Mouse (Mus musculus): ENCODE data around the gene Fxyd3. TPM values are rescaled to one million over a fixed set of nuclear protein-coding genes. Genes with fewer than 3 reads are reported as not detected.

Fxyd3 gene
- polyA plus RNA-seq, 1 experiment from 2014 or later: 2.6 TPM

DNA sequence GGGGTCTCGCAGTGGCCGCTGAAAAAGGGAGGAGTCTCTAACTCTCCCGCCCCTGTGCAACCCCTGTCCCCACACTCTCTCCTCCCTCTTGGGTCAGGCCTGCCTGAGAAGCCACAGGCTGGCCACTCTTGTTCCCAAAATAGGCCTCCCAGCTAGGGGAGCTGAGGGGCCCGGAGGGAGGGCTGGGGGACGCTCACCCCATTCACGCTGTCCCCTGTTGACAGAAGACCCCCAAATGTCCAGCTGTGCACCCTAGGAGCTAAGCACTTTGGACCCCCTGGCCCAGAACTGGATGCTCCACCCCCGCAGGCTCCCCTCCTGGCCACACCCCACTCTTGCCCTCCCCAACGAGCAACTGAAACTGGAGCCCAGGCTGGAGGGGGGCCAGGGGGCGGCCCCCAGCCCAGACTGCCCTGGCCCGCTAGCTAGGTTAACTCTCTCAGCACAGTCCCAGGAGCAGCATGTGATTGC, 21.1 kb downstream of the Fxyd3 start:
- Histone ChIP-seq H3K4me3 (peak overlapping the region; percentile 57), H3K4me1 (replicated peaks) (peaks cover 60% of the 10 kb centered on the region), H3K9ac (peak overlapping the region; percentile 65), H3K27ac (peak overlapping the region; percentile 97), H3K9me3 (replicated peaks) (no peaks in the 10 kb centered on the region), H3K36me3 (no peaks in the 10 kb centered on the region), H3K4me2 (peak overlapping the region; percentile 66), H3K27me3 (peaks cover 30% of the 10 kb centered on the region)
- peak; percentile 89 for ATAC-seq (replicated peaks; ENCODE audit: insufficient number of reproducible peaks, insufficient read depth, low FRiP score, low read depth)
- 9% methylated on average over 10 of the region's 10 CpGs for WGBS

DNA sequence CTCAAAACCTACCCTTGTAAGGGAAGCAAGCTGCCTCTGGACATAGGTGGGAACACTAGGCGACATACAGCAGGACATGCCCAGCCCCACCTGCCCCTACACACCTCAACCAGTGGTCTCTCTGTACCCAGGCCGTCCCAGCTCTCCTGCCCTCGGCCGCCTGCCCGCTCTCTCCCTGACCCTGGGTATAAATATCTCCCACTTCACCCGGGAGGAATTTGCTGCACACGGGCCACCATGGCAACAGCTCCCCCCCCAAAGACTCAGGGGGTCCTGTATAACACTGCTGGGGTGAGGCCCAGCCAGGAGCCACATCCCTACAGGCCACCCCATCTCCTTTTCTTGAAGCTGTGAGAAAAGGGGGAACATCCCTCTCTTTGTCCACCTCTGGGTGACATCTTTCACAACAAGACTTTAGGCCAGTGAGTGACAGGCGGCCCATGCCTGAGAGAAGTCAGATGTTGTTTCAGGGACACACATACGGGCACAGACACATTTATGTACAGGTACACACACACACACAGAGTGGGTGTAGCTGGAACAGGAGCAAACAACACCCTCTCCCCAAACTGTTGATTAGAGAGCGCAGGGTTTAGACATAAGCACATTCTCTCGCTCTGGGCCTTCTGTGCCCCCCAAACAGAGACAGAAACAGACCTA, 21.7 kb downstream of the Fxyd3 start:
- Histone ChIP-seq H3K27me3 (peaks cover 36% of the 10 kb centered on the region), H3K4me3 (peak overlapping the region; percentile 57), H3K27ac (peak overlapping the region; percentile 97), H3K4me2 (peak overlapping the region; percentile 66), H3K4me1 (replicated peaks) (peaks cover 66% of the 10 kb centered on the region), H3K9me3 (replicated peaks) (no peaks in the 10 kb centered on the region), H3K9ac (peak overlapping the region; percentile 65), H3K36me3 (no peaks in the 10 kb centered on the region)
- ATAC-seq (replicated peaks; ENCODE audit: insufficient number of reproducible peaks, insufficient read depth, low FRiP score, low read depth): peak; percentile 31
- 23% methylated on average over 11 of the region's 11 CpGs for WGBS

DNA sequence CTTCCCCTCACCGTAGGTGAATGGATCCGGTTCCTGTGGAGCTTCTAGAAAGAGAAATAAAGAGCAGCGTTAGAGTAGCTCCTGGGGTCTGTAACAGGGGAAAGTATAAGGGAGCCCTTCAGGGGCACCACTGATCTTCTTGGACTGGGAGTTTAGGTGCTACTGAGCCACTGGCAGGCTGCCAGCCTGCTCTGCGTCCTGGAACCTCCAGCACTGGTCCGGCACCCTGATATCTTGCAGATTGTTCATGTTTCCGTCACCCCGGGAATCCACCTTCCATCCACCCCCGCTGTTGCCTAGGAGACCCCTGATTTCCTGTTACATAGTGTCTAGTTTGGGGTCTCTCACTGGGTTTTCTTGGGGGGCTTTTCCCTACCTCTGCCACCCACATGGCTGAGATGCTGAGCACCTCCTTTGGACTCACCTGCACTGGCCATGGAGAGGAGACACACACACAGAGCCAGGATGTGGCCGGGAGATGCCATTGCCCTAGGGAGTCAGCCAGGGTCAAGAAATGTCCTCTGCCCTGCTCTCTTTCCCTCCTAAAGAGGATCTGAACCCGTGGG, 22.5 kb downstream of the Fxyd3 start:
- H3K36me3 ChIP-seq: no peaks in the 10 kb centered on the region
- WGBS: 13% methylated on average over 10 of the region's 10 CpGs
- H3K4me1 ChIP-seq (replicated peaks): peaks cover 67% of the 10 kb centered on the region
- no peak for ATAC-seq (replicated peaks; ENCODE audit: insufficient number of reproducible peaks, insufficient read depth, low FRiP score, low read depth)
- H3K9ac ChIP-seq: peak overlapping the region; percentile 65
- peaks cover 41% of the 10 kb centered on the region for H3K27me3 ChIP-seq
- H3K4me2 ChIP-seq: peak overlapping the region; percentile 66
- H3K27ac ChIP-seq: peak overlapping the region; percentile 97
- H3K9me3 ChIP-seq (replicated peaks): no peaks in the 10 kb centered on the region
- H3K4me3 ChIP-seq: peak overlapping the region; percentile 57

DNA sequence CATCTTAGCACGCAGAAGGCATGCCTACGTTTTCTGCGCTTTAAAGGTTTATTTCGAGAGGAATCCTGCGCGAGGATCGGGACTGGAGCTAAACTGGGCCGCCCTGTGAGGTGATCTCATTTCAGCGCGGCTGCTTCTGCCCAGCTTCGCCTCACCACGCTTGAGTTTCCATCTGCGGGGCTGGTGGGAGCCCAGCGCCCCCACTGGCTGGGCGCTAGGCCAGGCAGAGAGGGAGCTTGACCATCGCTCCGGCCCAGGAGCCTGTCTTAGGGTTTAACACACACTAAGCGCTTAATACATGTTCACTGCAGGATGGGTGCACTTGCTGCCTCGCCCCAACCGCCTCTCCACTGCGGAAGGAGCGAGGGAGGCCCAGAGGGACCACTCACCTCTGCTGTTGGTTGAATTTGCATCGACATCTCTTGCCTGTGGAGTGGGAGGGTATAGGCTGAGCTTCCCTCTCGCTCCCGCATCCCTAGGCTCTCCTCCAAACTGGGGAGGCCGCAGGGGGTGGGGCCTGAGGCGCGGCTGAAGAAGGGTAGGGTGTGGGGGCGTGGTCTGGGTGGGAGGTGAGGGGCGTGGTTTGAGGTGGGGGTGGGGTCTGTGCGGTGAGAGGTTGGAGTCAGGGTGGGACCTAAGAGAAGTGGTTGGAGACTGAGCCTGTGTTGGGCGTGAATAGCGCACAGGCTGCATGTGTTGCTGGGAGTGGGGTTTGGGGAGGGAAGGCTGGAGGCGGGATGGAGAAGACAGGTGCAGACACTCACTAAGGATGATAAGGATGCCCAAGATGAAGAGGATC, 23.7 kb downstream of the Fxyd3 start:
- H3K4me3 ChIP-seq: peak overlapping the region; percentile 57
- H3K9ac ChIP-seq: peak overlapping the region; percentile 65; the same call in 1 of the 2 replicates
- H3K27ac ChIP-seq: peak overlapping the region; percentile 97
- H3K4me2 ChIP-seq: peak overlapping the region; percentile 66
- H3K4me1 ChIP-seq (replicated peaks): peaks cover 65% of the 10 kb centered on the region
- 4% methylated on average over 34 of the region's 34 CpGs for WGBS
- peaks cover 41% of the 10 kb centered on the region for H3K27me3 ChIP-seq
- no peak for ATAC-seq (replicated peaks; ENCODE audit: insufficient number of reproducible peaks, insufficient read depth, low FRiP score, low read depth)
- no peaks in the 10 kb centered on the region for H3K36me3 ChIP-seq
- no peaks in the 10 kb centered on the region for H3K9me3 ChIP-seq (replicated peaks)

DNA sequence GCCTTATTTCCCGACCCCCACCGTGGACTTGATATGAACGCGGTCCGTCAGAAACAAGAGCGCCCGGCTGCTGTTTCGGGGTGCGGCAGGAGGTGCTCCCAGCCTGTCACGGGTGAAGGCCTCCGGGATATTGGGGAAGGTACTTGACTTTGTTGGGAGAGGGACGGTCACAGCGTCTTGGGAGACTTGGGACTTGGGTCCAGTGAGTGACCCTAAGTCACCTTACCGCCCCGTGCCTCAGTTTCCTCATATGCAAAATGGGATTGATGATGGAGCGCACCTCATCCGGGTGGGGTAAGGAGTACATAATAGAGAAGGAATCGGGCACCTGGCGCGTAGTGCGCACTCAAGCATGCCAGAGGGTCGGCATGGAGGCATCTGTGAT, 24.3 kb downstream of the Fxyd3 start:
- ATAC-seq (replicated peaks; ENCODE audit: insufficient number of reproducible peaks, insufficient read depth, low FRiP score, low read depth): no peak
- H3K27ac ChIP-seq: no peak overlapping the region
- WGBS: 13% methylated on average over 22 of the region's 22 CpGs
- peaks cover 41% of the 10 kb centered on the region for H3K27me3 ChIP-seq
- peak overlapping the region; percentile 57 for H3K4me3 ChIP-seq
- H3K4me1 ChIP-seq (replicated peaks): peaks cover 65% of the 10 kb centered on the region
- 0 out of 2 replicates have a peak overlapping the region, but pooled peaks have one; percentile 11 for H3K9ac ChIP-seq
- no peaks in the 10 kb centered on the region for H3K36me3 ChIP-seq
- H3K9me3 ChIP-seq (replicated peaks): no peaks in the 10 kb centered on the region
- H3K4me2 ChIP-seq: peak overlapping the region; percentile 66

DNA sequence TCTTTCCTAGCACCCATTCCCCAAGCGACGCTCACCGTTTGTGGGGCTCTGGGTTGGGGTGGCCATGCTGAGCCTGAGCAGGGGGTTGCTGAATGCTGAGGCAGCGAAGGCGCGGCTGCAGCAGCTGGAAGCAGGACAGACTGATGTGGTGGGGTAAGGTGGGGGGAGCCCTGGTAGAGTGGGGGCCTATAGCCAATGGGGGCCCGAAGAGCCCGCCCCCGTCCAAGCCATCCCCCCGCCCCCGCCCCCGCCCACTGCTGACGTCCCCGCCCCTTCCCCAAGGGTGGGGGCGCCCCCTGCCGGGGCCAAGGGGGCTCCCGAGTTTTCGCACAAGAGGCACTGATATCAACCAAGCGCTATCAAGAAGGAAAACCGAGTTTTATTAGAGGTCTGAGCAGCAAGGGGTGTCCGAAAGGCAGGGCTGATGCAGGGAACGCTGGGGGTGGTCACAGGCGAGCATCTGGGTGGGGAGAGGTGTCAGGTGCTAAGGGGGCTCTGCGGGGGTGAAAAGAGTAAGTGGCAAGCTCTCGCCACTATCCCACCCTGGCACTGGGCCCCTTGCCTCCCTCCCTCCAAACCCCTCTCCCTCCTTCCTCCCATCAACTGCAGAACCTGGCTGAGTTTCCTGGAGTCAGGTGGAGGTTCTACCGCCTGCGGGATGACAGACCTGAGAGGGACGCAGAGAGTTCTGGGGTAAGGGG, 25.0 kb downstream of the Fxyd3 start, which contains the start of gene Fxyd7:
TSS of gene Fxyd7 (minus strand) at position 147 of the 701 bp plus-strand sequence.
- H3K9me3 ChIP-seq (replicated peaks): no peaks in the 10 kb centered on the region
- ATAC-seq (replicated peaks; ENCODE audit: insufficient number of reproducible peaks, insufficient read depth, low FRiP score, low read depth): no peak
- H3K9ac ChIP-seq: 0 out of 2 replicates have a peak within 1 kb of the TSS, but pooled peaks have one; percentile 11
- H3K27ac ChIP-seq: no peak within 1 kb of the TSS
- WGBS: 8% methylated on average over 28 of the region's 28 CpGs
- H3K27me3 ChIP-seq: peaks cover 41% of the 10 kb centered on the region
- H3K4me3 ChIP-seq: peak within 1 kb of the TSS; percentile 57
- peaks cover 61% of the 10 kb centered on the region for H3K4me1 ChIP-seq (replicated peaks)
- peak within 1 kb of the TSS; percentile 66 for H3K4me2 ChIP-seq
- no peaks in the 10 kb centered on the region for H3K36me3 ChIP-seq

DNA sequence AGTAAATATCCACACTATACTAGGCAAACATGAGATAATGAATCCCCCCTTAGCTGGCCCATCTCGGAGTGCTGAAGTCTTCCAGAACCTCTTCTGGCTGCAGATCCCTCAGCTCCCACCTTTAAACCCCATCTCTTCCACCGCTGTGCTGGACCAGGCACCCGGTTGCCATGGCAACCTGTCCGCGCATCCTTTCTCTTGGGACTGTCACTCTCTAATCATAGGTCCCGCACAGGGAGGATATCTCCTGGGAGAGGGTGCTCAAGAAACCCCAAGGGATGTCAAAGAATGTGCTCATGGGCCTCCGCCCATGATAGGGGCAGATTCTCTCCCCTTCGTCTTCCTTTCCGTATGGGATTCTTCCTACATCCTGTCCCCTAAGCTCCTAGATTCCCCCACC, 25.6 kb downstream of the Fxyd3 start:
- whole genome bisulfite sequencing: 11% methylated on average over 9 of the region's 9 CpGs
- H3K27me3 ChIP-seq: peaks cover 41% of the 10 kb centered on the region
- peak overlapping the region; percentile 57; the same call in 1 of the 2 replicates for H3K4me3 ChIP-seq
- H3K27ac ChIP-seq: no peak overlapping the region
- H3K4me1 ChIP-seq (replicated peaks): peaks cover 55% of the 10 kb centered on the region
- no peak overlapping the region for H3K9ac ChIP-seq
- H3K4me2 ChIP-seq: peak overlapping the region; percentile 66
- H3K9me3 ChIP-seq (replicated peaks): no peaks in the 10 kb centered on the region
- no peak for ATAC-seq (replicated peaks; ENCODE audit: insufficient number of reproducible peaks, insufficient read depth, low FRiP score, low read depth)
- no peaks in the 10 kb centered on the region for H3K36me3 ChIP-seq

DNA sequence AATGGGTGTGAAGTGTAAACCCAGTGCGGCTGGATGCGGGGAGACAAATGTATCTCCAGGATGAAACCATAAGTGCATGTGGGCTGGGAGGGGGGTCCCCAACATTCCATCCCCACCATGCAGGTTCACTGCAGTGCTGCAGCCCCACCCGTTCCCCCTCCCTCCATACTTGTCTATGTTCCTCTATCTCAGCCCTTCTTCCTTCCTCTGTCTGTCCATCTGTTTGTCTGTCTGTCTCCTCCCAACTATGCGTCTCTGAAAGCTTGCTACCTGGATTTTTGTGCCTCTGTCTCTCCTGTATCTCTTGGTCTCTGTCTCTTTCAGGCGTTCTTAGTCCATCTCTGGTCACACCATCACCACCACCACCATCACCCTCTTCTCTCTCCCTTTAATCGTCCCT, 26.0 kb downstream of the Fxyd3 start:
- peak overlapping the region; percentile 33; the same call in 1 of the 2 replicates for H3K4me2 ChIP-seq
- 12% methylated on average over 6 of the region's 6 CpGs for WGBS
- no peak overlapping the region for H3K27ac ChIP-seq
- peak overlapping the region; percentile 4; the same call in 1 of the 2 replicates for H3K4me3 ChIP-seq
- H3K4me1 ChIP-seq (replicated peaks): peaks cover 54% of the 10 kb centered on the region
- no peaks in the 10 kb centered on the region for H3K36me3 ChIP-seq
- H3K9ac ChIP-seq: no peak overlapping the region
- H3K27me3 ChIP-seq: peaks cover 42% of the 10 kb centered on the region
- no peaks in the 10 kb centered on the region for H3K9me3 ChIP-seq (replicated peaks)
- ATAC-seq (replicated peaks; ENCODE audit: insufficient number of reproducible peaks, insufficient read depth, low FRiP score, low read depth): no peak

DNA sequence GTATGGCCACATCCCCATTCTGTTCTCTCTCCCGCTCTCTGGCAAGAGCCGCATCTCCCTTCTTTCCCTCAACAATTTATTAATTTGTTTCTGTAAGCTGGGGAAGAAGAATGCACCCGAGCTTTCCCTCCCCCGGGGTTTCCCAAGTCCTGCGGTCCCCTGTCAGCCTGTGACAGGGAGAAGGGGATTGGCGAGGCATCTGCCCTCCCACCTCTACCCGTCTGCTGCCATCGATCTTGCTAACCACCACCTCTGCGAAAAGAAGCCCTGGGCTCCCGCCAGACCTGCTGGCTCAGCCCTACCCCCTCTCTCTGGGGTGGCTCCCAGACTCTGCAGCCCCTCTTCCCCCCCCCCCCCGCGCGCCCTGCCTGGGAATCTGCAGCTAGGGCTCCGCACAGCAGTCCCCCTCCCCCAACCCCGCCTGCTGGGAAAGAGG, 26.6 kb downstream of the Fxyd3 start:
- H3K4me2 ChIP-seq: peak overlapping the region; percentile 33; the same call in 1 of the 2 replicates
- 7% methylated on average over 10 of the region's 15 CpGs for WGBS
- H3K36me3 ChIP-seq: no peaks in the 10 kb centered on the region
- H3K27ac ChIP-seq: no peak overlapping the region
- 0 out of 2 replicates have a peak overlapping the region, but pooled peaks have one; percentile 25 for H3K9ac ChIP-seq
- no peaks in the 10 kb centered on the region for H3K9me3 ChIP-seq (replicated peaks)
- ATAC-seq (replicated peaks; ENCODE audit: insufficient number of reproducible peaks, insufficient read depth, low FRiP score, low read depth): no peak; the same call in 1 of the 2 replicates
- peak overlapping the region; percentile 4; the same call in 1 of the 2 replicates for H3K4me3 ChIP-seq
- peaks cover 48% of the 10 kb centered on the region for H3K27me3 ChIP-seq
- peaks cover 53% of the 10 kb centered on the region for H3K4me1 ChIP-seq (replicated peaks)

DNA sequence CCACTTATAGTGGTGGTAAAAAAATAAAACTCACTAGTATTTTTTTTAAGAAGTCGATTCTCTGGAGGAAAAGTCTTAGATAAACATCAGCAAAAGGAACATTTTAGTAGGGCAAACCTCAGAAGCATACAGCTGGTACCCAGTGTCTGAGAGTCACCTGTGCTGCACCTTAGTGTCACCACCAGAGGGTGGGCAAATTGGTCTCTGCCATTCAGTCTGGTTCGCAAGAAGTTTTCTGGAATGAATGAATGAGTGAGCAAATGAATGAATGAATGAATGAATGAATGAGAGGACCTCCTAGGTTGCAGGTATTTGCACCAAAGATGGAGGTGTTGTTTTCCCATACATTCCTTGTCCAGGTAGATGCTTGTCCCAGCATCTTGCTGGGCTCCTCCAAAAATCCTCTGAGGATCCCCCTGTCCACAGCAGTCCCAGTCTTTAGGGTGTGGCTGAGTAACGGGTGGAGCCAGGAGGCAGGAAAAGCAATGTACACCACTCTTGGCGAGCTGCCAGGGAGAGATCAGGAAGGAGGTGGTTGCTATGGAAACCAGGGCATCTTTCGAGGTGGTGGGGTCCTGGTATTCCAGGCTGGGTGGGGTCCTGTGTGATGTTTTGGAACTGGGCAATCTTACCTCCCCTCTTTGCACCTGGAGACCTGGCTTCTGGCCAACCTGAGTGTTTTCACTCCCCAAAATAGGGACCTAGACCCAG, 27.2 kb downstream of the Fxyd3 start:
- Histone ChIP-seq H3K27me3 (peaks cover 54% of the 10 kb centered on the region), H3K9me3 (replicated peaks) (no peaks in the 10 kb centered on the region), H3K9ac (no peak overlapping the region), H3K4me3 (no peak overlapping the region), H3K4me1 (replicated peaks) (peaks cover 50% of the 10 kb centered on the region), H3K4me2 (no peak overlapping the region; the same call in 1 of the 2 replicates), H3K36me3 (no peaks in the 10 kb centered on the region), H3K27ac (no peak overlapping the region)
- no peak for ATAC-seq (replicated peaks; ENCODE audit: insufficient number of reproducible peaks, insufficient read depth, low FRiP score, low read depth)
- 32% methylated on average over 5 of the region's 5 CpGs for WGBS

Data from heart, embryonic 15.5 days (tissue).